Mouse (Mus musculus): ENCODE data around the gene Fam166b.

DNA sequence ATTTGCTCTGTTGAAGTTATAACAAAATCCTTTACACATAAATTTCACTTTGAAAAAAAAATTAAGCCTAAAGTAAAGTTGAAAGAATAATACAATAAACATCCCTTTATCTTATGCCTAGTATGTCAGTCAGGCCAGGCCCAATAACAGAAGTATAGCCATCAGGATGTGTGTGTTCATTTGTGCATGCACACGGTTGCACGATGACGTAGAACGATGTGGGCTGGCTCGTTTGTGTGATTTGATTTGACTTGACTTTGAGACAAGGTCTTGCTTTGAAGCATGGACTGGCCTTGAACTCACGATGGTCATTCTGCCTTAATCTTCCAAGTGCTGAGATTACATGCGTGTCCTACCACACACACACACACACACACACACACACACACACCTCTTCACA, 37.9 kb upstream of the Fam166b start:
- TF ChIP-seq CTCF (conservative IDR thresholded peaks at IDR 0.05; ENCODE audit: insufficient read depth, insufficient read length, low read depth, low read length) (no peak), POLR2A (IDR thresholded peaks at IDR 0.05; ENCODE audit: low read depth, low read length) (no peak)
